Mouse (Mus musculus): Measurements from ENCODE around the gene C1qtnf7. TPM values are rescaled to one million over a fixed set of nuclear protein-coding genes. Genes with fewer than 3 reads are reported as not detected.

The C1qtnf7 gene
- polyA plus RNA-seq, 1 experiment from 2014 or later = 1.7 TPM

Other genes starting within 250 kb of the C1qtnf7 start
- 7.6 and 8.4 TPM in 2 replicates for gene Cc2d2a, start 146.8 kb downstream of the C1qtnf7 start, polyA plus RNA-seq (2015; fragmentation: Nextera tagmentation; extraction: Ambion mirVana)

Data from neural tube, embryonic 15.5 days (tissue).